Comparison of ENCODE assay signal across 8 mouse cellular contexts in genomic region chr8:117465250-117465649, GRCm38 (mm10). TPM values are rescaled to one million over a fixed set of nuclear protein-coding genes. Genes with fewer than 3 reads are reported as not detected.
DNase-seq lines count a peak whose midpoint lies in the region; ATAC-seq lines count a peak whose summit lies in the region.

No protein-coding gene starts in this region.

- no peaks in the 10 kb centered on the region for H3K9me3 ChIP-seq in kidney, embryonic 15.5 days (replicated peaks)
- H3K9me3 ChIP-seq in liver, embryonic 12.5 days (replicated peaks), result no peaks in the 10 kb centered on the region

- intact Hi-C loops in gastrocnemius, postnatal 14 days (cut with DNase I; ENCODE audit: low total_unique reads), result loop anchor here (5.0 kb wide), 1 partner anchor 78 kb away; no protein-coding TSS in a partner anchor

- peak; percentile 24; the same call in 1 of the 2 replicates for ATAC-seq in kidney, embryonic 15.5 days (replicated peaks; ENCODE audit: low FRiP score)
- peak; percentile 59 for ATAC-seq in liver, embryonic 12.5 days

- H3K4me2 ChIP-seq in kidney, embryonic 15.5 days, result no peak overlapping the region
- no peak overlapping the region for H3K4me2 ChIP-seq in liver, embryonic 12.5 days

- no peak overlapping the region for H3K4me3 ChIP-seq in kidney, embryonic 15.5 days (replicated peaks)
- no peak overlapping the region for H3K4me3 ChIP-seq in liver, embryonic 12.5 days

- DNase-seq in 416B (ENCODE audit: low read depth) (peak; percentile 92), MN1 (ENCODE audit: low spot score) (peak; percentile 86)
- DNase-seq in cerebellum, adult 8-10 months, result peak; percentile 42
- DNase-seq in gastrocnemius, postnatal 14 days, result peak; percentile 47
- DNase-seq in naive thymus-derived CD4-positive, alpha-beta T cell, adult 2 months (ENCODE audit: low read depth), result peak; percentile 89
- DNase-seq in telencephalon, adult 2 months (ENCODE audit: low read depth, low spot score), result peak; percentile 87

- H3K27me3 ChIP-seq in kidney, embryonic 15.5 days, result no peaks in the 10 kb centered on the region
- peaks cover 8% of the 10 kb centered on the region; the same call in 1 of the 2 replicates for H3K27me3 ChIP-seq in liver, embryonic 12.5 days (replicated peaks)

- H3K27ac ChIP-seq in kidney, embryonic 15.5 days, result no peak overlapping the region
- H3K27ac ChIP-seq in liver, embryonic 12.5 days, result no peak overlapping the region

- H3K36me3 ChIP-seq in kidney, embryonic 15.5 days, result no peaks in the 10 kb centered on the region
- peaks cover 2% of the 10 kb centered on the region; the same call in 1 of the 2 replicates for H3K36me3 ChIP-seq in liver, embryonic 12.5 days

- H3K9ac ChIP-seq in kidney, embryonic 15.5 days, result no peak overlapping the region
- no peak overlapping the region for H3K9ac ChIP-seq in liver, embryonic 12.5 days

- 34% methylated on average over 5 of the region's 5 CpGs for WGBS in kidney, embryonic 15.5 days
- 31% methylated on average over 5 of the region's 5 CpGs for WGBS in liver, embryonic 12.5 days (ENCODE audit: insufficient replicate concordance)

- peaks cover 20% of the 10 kb centered on the region for H3K4me1 ChIP-seq in kidney, embryonic 15.5 days
- H3K4me1 ChIP-seq in liver, embryonic 12.5 days, result peaks cover 11% of the 10 kb centered on the region

RNA-seq across cellular contexts. Expression of gene Plcg2, which starts 32.8 kb away (rescaled TPM):
- total RNA-seq in gastrocnemius, postnatal 14 days (2021), result 1 to 10 TPM in 1 of 2 experiments, under 1 TPM in 1; 0.84 to 1.2 TPM
- 5.1 and 6.0 TPM in 2 replicates for polyA plus RNA-seq in kidney, embryonic 15.5 days (2015; fragmentation: Nextera tagmentation; extraction: Ambion mirVana)
- polyA plus RNA-seq in liver, embryonic 12.5 days (2016; fragmentation: Nextera tagmentation; extraction: Ambion mirVana), result 11.9 and 13.3 TPM in 2 replicates

Comparison
In these comparisons a context has a peak if more than half of its experiments do, and no peak if none do; other contexts are left out.
1. DNase-seq: peak in every context shown above with its lines; median percentile 92 in 416B; 89 in naive thymus-derived CD4-positive, alpha-beta T cell, adult 2 months; 87 in telencephalon, adult 2 months; 86 in MN1; 47 in gastrocnemius, postnatal 14 days; 42 in cerebellum, adult 8-10 months.